Mouse (Mus musculus): ENCODE results near the gene Il31.
"Not testable (repeated sequence)": the region's sequence is repeated elsewhere in the genome, so short reads cannot be mapped to it uniquely, and the experiment has no call there.

Il31 gene

GRCm38 (mm10) chr5:123489112-123489785 is at the start of gene Il31, which contains the start of gene Lrrc43:
Gene Il31 (minus strand): TSS chr5:123489489.
Gene Lrrc43 (plus strand): TSS chr5:123489305.
- peak in 1 of 2 experiments; percentile 14 for DNase-seq (ENCODE audit: low spot score in 2 of 2)

- DNase-seq (ENCODE audit: low spot score in 2 of 2): peak in 1 of 2 experiments; percentile 1
Observed at GRCm38 (mm10) chr5:123533801-123534200, 44.5 kb upstream of the Il31 start.

- DNase-seq (ENCODE audit: low spot score in 2 of 2): peak; percentile 1 to 4
Observed at GRCm38 (mm10) chr5:123530056-123530455, 40.8 kb upstream of the Il31 start.

GRCm38 (mm10) chr5:123528641-123529040 is 39.4 kb upstream of the Il31 start:
- peak; percentile 3 to 4 for DNase-seq (ENCODE audit: low spot score in 2 of 2)

- DNase-seq (ENCODE audit: low spot score in 2 of 2): peak; percentile 2 to 3
Observed at GRCm38 (mm10) chr5:123525916-123526495, 36.7 kb upstream of the Il31 start.

GRCm38 (mm10) chr5:123525281-123525680 is 36.0 kb upstream of the Il31 start, which contains the start of gene Gm49027:
Gene Gm49027 (minus strand): TSS chr5:123525488.
- peak; percentile 2 to 5 for DNase-seq (ENCODE audit: low spot score in 2 of 2)

GRCm38 (mm10) chr5:123524393-123524750 is 35.1 kb upstream of the Il31 start:
- DNase-seq (ENCODE audit: low spot score in 2 of 2): no peak

GRCm38 (mm10) chr5:123523692-123524392 is 34.6 kb upstream of the Il31 start, which contains the start of gene Diablo:
Gene Diablo (minus strand): TSS chr5:123524176.
- DNase-seq (ENCODE audit: low spot score in 2 of 2): peak; percentile 97 to 98

GRCm38 (mm10) chr5:123522166-123522565 is 32.9 kb upstream of the Il31 start:
- DNase-seq (ENCODE audit: low spot score in 2 of 2): peak; percentile 1 to 3

GRCm38 (mm10) chr5:123521621-123522020 is 32.3 kb upstream of the Il31 start:
- DNase-seq (ENCODE audit: low spot score in 2 of 2): peak; percentile 2 to 4

GRCm38 (mm10) chr5:123520666-123521065 is 31.4 kb upstream of the Il31 start:
- DNase-seq (ENCODE audit: low spot score in 2 of 2): peak; percentile 3

GRCm38 (mm10) chr5:123514871-123515270 is 25.6 kb upstream of the Il31 start:
- DNase-seq (ENCODE audit: low spot score in 2 of 2): no peak

- DNase-seq (ENCODE audit: low spot score in 2 of 2): no peak
Observed at GRCm38 (mm10) chr5:123512102-123512501, 22.8 kb upstream of the Il31 start.

- DNase-seq (ENCODE audit: low spot score in 2 of 2): not testable (repeated sequence)
Observed at GRCm38 (mm10) chr5:123511426-123511825, 22.1 kb upstream of the Il31 start.

- no peak for DNase-seq (ENCODE audit: low spot score in 2 of 2)
Observed at GRCm38 (mm10) chr5:123510160-123510559, 20.9 kb upstream of the Il31 start, which contains the start of gene B3gnt4. Gene B3gnt4 (plus strand): TSS chr5:123510460.

GRCm38 (mm10) chr5:123508921-123509320 is 19.6 kb upstream of the Il31 start:
- DNase-seq (ENCODE audit: low spot score in 2 of 2): no peak

GRCm38 (mm10) chr5:123507936-123508723 is 18.8 kb upstream of the Il31 start:
- peak; percentile 83 to 84 for DNase-seq (ENCODE audit: low spot score in 2 of 2)

GRCm38 (mm10) chr5:123501973-123502372 is 12.7 kb upstream of the Il31 start:
- no peak for DNase-seq (ENCODE audit: low spot score in 2 of 2)

- DNase-seq (ENCODE audit: low spot score in 2 of 2): peak; percentile 28 to 39
Observed at GRCm38 (mm10) chr5:123499717-123500116, 10.4 kb upstream of the Il31 start.

GRCm38 (mm10) chr5:123489935-123490334 is 646 bp upstream of the Il31 start:
- no peak for DNase-seq (ENCODE audit: low spot score in 2 of 2)

GRCm38 (mm10) chr5:123487659-123488395 is 1.5 kb downstream of the Il31 start:
- no peak for DNase-seq (ENCODE audit: low spot score in 2 of 2)

Measured in frontal cortex, postnatal 10 days (tissue).